Mouse (Mus musculus): ENCODE results near the gene Clpb.
A peak's percentile ranks its signal among the peaks of the same experiment; 100 is the strongest.

Gene Clpb

GRCm38 (mm10) chr7:101732096-101732495, 68.7 kb downstream of the Clpb start:
- DNase-seq, result no peak

GRCm38 (mm10) chr7:101733042-101733441, 69.6 kb downstream of the Clpb start:
- no peak for DNase-seq

GRCm38 (mm10) chr7:101735297-101735696, 71.9 kb downstream of the Clpb start:
- DNase-seq, result no peak

- no peak for DNase-seq
Measured at GRCm38 (mm10) chr7:101737735-101738134, 74.3 kb downstream of the Clpb start.

GRCm38 (mm10) chr7:101739602-101740001, 76.2 kb downstream of the Clpb start:
- peak; percentile 7 for DNase-seq

GRCm38 (mm10) chr7:101743487-101743886, 80.1 kb downstream of the Clpb start:
- no peak for DNase-seq

- DNase-seq, result peak; percentile 8
Measured at GRCm38 (mm10) chr7:101746559-101747334, 83.3 kb downstream of the Clpb start.

- no peak for DNase-seq
Measured at GRCm38 (mm10) chr7:101750268-101750667, 86.8 kb downstream of the Clpb start.

- no peak for DNase-seq
Measured at GRCm38 (mm10) chr7:101752346-101752745, 88.9 kb downstream of the Clpb start.

- no peak for DNase-seq
Measured at GRCm38 (mm10) chr7:101753492-101753891, 90.1 kb downstream of the Clpb start.

GRCm38 (mm10) chr7:101754416-101754815, 91.0 kb downstream of the Clpb start:
- no peak for DNase-seq

- DNase-seq, result no peak
Measured at GRCm38 (mm10) chr7:101755301-101755700, 91.9 kb downstream of the Clpb start.

GRCm38 (mm10) chr7:101761899-101762780, 98.7 kb downstream of the Clpb start:
- DNase-seq, result peak; percentile 67

GRCm38 (mm10) chr7:101767335-101767907, 104.0 kb downstream of the Clpb start:
- DNase-seq, result no peak

GRCm38 (mm10) chr7:101770051-101770450, 106.6 kb downstream of the Clpb start:
- no peak for DNase-seq

GRCm38 (mm10) chr7:101771604-101772003, 108.2 kb downstream of the Clpb start:
- no peak for DNase-seq

- DNase-seq, result no peak
Measured at GRCm38 (mm10) chr7:101772687-101773086, 109.3 kb downstream of the Clpb start.

GRCm38 (mm10) chr7:101777053-101777452, 113.6 kb downstream of the Clpb start:
- DNase-seq, result no peak

- no peak for DNase-seq
Measured at GRCm38 (mm10) chr7:101817861-101818401, 154.5 kb downstream of the Clpb start, which contains the start of gene Phox2a. Gene Phox2a, plus strand, starts transcription at chr7:101818313.

GRCm38 (mm10) chr7:101820295-101821030, 157.0 kb downstream of the Clpb start:
- DNase-seq, result no peak

- peak; percentile 71 for DNase-seq
Measured at GRCm38 (mm10) chr7:101821571-101822501, 158.4 kb downstream of the Clpb start.
